Mouse (Mus musculus): ENCODE data around the gene Vezf1. TPM values are rescaled to one million over a fixed set of nuclear protein-coding genes. Genes with fewer than 3 reads are reported as not detected.

The Vezf1 gene
- total RNA-seq, 4 experiments from 2014 or later: 27.9 to 30.8 (median 29.3) TPM

DNA sequence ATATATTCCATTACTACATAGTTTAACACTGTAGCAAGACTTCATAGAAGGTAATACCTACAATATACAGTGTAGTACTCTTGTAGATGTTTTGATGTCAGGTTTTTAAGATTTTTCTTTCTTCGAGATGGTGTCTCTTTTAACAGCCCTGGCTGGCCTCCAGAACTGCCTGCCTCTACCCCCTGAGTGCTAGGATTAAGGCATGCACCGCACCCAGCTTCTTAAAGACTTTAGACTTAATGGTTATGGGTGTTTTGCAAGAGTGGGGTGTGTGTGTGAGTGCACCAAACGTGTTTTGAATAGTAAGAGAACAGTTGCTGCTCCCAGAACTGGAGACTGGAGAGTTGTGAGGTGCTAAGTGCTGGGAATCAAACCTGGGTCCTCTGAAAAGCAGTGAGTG, 14.3 kb upstream of the Vezf1 start:
- no peak for DNase-seq (ENCODE audit: low spot score in 2 of 2)

DNA sequence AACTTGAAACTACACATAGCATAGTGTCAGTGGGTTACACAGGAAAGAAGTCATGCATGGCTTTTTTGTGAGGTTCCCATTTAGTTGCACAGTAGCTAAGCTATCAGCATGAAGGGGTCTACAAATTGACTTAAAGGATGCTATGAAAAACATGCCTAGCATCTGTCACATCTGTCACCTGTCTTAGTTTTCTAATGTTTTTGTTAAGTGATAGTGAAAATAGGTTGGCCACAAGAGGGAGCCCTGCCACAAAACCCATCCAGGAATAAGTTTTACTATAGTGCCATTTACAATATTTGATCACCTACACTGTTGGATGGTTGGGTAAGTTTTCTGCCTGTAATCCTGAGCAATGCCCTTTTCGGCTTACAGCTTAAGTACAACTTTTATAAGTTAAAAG, 13.5 kb upstream of the Vezf1 start:
- DNase-seq (ENCODE audit: low spot score in 2 of 2): no peak

DNA sequence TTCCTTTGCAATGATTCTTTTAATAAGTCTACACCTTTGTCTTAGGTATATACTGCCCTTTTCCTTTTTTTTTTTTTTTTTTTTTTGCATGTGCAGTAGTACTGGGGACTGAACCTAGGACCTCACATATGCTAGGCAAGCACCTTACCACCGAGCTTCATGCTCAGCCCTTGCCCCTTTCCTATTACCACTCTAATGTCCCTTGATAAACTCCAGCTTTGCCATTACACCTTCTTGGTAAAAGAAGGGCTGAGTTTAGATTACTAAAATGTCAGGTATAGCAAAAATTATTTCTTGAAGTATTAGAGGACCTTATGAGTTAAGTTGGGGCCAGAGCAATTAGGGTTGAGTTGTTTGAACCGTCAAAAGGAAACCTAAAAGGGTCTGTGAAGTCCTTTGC, 12.3 kb upstream of the Vezf1 start:
- no peak for DNase-seq (ENCODE audit: low spot score in 2 of 2)

DNA sequence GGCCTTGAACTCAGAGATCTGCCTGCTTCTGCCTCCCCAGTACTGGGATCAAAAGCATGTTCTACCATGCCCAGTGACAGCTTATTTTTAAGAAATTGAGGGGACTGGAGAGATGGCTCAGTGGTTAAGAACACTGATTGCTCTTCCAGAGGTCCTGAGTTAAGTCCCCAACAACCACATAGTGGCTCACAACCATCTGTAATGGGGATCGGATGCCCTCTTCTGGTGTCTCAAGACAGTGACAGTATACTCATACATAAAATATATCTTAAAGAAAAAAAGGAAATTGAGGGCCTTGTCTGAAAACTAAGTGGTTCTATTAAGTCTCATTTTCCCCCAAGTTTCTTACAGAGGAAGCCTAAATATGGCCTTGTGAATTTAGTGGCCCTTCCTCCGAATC, 10.3 kb upstream of the Vezf1 start:
- no peak for DNase-seq (ENCODE audit: low spot score in 2 of 2)

DNA sequence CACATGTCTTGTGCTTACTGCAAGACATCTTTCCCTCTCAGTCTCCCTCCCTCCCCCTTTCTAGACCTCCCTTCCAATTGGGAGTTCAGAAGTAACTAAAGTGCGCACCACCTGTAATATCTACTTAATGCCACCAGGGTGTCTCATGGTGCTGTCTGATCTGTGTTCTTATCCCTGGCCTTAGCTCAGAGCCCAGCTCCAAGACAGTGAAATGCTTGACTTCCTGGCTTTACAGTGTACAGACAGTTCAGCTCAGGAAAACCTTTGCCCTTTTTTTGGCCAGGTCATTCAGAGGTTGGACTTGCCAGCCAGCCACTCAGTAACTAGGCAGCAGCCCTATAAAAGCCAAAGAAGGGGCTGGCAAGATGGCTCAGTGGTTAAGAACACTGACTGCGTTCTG, 8.9 kb upstream of the Vezf1 start:
- DNase-seq (ENCODE audit: low spot score in 2 of 2): no peak

DNA sequence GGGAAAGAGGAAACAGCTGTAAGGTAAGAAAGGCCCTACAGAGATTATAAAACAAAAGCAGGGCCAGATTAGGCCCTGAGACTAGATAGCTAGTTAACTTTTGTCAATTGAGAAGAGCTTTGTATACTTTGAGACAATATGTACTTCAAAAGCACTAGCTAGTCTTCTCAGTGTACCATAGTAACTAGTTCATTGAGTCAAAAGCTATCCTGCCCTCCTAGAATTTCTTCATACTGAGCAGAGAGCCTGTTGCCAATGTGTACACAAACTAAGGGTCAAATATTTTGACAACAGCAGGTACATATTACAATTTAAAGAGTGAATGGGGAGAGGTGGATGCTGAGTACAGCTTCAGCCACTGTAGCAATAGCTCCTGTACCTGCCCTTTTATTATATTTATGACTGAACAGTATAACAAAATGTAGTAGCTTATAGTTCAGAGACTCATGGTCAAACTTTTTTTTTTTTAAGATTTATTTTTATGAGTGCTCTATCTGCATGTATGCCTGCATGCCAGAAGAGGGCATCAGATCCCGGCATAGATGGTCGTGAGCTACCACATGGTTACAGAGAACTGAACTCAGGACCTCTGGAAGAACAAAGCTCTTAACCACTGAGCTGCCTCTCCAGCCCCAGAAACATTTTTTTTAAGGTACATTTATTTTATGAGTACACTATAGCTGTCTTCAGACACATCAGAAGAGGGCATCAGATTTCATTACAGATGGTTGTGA, 6.0 kb upstream of the Vezf1 start:
- DNase-seq (ENCODE audit: low spot score in 2 of 2): no peak

DNA sequence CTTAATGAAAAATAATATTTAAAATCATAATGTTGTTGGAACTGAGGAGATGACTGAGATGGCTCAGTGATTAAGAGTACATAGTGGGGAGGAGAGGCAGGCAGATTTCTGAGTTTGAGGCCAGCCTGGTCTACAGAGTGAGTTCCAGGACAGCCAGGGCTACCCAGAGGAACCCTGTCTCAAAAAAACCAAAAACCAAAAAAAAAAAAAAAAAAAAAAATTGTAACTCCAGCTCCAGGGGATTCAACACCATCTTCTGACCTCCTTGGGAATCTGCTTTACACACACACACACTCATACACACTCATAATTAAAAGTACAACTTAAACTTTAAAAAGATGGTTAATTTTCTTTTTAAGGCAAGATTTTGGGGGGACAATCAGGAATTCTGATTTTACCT, 2.3 kb upstream of the Vezf1 start:
- no peak for DNase-seq (ENCODE audit: low spot score in 2 of 2)

DNA sequence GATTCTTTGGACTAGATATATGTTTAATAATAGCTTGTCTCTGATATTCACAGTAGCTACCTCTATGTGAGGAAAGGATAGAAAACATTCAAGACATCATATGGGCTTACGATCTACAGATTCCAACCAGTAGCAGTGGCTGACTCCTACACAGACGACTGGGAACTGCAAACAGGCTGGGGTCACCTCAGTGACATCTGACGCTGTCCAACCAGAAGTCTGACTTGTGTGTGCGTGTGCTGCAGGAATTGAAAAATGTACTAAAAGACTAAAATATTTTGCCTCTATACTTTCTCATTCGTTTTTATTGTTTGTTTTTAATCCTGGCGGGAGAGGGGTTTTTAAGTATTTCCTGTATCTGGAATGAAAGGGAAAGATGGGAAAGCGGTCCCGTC, 891 bp upstream of the Vezf1 start:
- DNase-seq (ENCODE audit: low spot score in 2 of 2): no peak

DNA sequence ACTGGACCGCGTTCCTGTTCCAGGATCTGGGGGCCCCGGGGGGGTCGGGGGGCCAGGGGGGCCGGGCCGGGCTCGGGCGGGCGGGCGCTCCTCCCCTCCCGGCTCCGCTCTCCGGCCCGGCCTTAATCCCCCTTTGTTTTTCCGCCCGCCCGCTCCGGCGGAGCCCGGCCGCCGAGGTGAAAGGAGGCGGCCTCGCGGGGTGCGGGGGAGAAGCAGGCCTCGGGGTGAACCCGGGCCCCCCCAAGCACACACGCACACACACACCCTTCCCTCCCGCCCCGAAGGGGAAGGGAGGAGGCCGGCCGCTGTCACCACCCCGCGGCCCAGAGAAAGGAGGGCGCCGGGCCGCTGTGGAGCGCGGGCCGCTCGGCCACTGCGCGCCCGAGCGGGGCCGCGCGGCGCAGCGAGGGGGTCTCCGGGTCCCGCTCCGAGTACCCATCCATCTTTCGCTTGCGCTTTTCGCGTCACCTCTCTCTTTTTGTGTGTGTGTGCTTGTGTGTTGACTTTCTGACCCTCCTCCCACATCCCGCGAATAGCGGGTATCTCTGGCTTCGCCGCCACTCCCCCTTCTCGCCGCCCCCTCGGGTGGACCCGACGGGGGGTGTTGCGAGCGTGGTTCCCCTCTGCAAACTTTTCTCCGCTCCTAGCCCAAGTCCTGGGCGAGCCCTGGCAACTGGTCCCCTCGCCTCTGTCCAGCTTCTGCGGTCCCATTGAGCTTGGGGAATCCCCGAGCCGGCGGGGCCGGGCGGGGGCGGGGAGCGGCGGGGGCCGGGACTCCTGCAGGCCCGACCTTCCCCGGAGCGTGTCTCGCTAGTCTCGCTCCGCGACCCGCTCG, 549 bp downstream of the Vezf1 start:
- DNase-seq (ENCODE audit: low spot score in 2 of 2): peak in 1 of 2 experiments; percentile 39

DNA sequence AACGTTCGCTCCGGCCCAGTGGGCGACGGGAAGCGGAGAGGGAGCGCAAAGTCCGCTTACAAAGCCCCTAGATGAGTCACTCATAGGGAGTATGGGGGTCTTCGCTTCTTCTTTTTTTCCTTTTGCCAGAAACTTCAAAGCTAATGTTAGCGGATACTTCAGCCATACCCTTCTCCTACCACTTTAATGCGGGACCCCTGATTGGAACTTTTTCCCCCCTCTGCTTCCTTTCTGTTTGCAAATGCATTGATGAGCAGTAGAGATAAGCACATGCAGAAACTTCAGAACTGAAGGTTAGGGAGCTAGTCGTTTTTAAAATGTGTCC, 1.1 kb downstream of the Vezf1 start:
- no peak for DNase-seq (ENCODE audit: low spot score in 2 of 2)

DNA sequence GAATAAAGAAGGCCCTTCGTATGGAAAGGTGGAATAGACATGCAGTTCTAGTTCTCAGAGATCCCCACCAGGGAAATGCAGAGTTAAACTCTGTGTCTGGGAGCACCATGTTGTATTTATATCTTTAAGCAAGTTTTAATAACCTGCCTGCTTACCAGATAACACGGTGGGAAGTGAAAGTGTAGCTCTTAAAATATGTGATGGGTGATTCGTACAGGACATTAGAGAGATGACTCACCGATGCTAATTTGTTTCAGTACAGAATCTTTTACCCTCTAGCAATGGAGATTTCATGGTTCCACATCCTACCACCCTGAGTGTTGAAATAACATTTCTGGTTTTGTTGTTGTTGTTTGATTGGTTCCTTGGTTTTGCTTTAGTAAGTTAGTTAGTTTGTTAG, 2.3 kb downstream of the Vezf1 start:
- DNase-seq (ENCODE audit: low spot score in 2 of 2): no peak

DNA sequence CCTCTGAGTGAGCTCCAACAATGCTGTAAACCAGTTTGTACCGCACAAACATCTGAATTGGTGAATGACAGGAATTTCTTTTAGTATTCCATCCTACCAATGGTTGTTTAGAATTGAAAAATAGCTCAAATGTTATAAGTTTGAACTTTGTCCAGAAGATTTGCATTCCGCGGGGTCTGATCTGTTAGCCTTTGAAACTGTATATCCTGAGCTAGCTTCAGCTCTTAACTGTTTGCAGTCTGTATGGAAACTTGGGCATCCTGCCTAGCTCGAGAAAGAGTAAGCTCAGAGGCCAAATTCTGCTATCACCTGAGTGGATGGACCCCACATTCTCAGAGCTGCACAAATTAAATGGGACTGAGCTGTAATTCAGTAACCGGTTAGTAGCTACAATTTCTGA, 3.0 kb downstream of the Vezf1 start:
- DNase-seq (ENCODE audit: low spot score in 2 of 2): no peak

DNA sequence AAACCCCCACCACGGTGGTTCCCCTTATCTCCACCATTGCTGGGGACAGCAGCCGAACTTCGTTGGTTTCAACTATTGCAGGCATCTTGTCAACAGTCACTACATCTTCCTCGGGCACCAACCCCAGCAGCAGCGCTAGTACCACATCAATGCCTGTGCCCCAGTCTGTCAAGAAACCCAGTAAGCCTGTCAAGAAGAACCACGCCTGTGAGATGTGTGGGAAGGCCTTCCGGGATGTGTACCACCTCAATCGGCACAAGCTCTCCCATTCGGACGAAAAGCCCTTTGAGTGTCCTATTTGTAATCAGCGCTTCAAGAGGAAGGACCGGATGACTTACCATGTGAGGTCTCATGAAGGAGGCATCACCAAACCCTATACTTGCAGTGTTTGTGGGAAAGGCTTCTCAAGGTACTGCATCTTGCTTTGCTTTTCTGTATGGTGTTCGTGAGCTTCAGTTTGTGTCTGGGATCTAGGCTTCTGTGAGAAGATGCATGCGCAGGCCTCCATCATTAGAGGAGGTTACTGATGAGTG, 5.3 kb downstream of the Vezf1 start:
- no peak for DNase-seq (ENCODE audit: low spot score in 2 of 2)

DNA sequence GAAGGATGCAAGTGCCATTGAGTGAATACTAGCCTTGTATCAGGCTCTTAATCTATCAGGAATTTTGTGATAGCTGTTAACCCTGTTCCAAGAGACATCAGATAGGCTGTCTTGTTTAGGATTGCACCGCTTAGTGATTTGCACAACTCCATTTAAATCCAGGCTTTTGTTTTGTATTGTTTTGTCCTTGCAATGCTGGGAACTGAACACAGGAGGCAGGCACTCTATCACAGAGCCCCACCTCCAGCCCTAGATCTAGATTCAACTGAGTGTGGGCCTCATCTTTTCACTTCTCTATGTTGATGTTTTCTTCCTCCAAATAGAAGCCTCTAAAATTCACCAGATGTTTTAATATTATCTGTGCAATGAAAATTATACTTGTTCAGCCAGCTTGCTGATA, 7.6 kb downstream of the Vezf1 start:
- DNase-seq (ENCODE audit: low spot score in 2 of 2): no peak

DNA sequence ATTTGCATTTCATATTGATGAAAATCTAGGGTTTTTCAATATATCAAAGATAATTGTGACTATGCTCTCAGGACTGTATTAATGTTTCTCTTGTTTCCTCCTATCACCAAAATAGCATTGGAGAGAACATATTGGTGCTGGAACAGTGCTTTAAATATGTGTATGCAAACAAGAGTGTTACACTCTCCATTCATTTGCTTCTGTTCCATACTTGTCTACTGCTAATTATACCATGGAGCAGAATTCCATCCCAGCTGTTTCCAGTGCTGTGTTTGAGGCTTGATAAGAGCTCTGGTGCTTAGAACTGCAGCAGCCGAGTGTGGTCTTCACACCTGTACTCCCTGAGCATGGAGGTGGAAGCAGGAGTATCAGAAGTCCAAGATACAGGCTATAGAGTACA, 8.3 kb downstream of the Vezf1 start:
- no peak for DNase-seq (ENCODE audit: low spot score in 2 of 2)

DNA sequence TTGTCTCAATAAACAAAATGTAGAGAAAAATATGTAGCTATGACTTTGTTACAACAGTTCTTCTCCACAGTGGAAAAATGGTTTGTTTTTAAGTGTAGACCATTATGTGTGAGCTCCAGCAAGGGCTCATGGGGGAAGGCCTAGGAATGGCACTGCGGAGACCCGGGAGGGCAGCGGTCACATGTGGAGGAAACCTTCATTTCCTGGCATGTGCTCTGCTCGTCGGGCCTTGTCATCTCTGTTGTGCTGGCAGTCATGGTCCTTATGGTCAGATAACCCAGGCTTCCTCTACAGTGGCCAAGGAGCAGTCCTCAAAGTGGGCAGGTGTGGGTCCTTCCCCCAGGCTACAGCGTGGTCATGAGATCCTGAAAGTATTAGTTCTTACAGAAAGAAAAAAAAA, 15.6 kb downstream of the Vezf1 start:
- no peak for DNase-seq (ENCODE audit: low spot score in 2 of 2)

DNA sequence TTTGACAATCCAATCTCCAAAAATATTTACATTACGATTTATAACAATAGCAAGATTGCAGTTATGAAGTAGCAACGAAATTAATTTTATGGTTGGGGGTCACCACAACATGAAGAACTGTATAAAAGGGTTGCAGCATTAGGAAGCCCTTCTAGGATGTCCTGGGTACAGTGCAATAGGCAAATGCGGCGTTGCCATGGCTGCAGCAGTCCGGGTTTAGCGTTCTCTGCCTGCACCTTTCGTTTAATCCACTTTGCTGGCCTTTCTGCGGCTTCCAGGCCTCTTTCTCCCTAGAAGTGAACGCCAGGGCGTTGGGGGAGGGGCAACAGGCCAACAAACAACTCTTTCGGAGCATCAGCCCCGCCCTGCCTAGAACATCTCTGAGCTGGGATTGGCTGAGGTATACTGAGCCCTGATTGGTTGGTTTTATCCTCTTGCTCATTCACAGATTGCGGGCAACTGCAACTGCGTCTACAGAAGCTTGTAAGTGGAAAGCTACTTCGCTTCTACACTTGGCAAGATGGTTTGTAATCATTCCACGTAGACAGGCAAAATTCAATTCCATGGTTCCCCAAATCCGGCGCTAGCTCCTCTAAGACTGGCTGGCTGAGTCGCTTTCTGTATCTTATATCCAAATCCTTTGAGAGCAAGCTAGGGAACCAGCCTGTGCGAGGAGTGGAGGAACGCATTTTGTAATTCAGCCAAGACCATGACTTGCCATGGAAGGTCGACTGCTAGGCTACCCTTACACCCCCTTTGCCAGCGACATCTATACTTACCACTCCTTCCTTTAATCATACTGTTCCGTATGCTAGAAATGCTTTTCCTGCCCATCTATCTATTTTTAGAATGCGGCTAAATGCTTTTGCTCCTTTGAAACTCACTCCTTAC, 18.9 kb downstream of the Vezf1 start:
- peak; percentile 65 to 92 for DNase-seq (ENCODE audit: low spot score in 2 of 2)

DNA sequence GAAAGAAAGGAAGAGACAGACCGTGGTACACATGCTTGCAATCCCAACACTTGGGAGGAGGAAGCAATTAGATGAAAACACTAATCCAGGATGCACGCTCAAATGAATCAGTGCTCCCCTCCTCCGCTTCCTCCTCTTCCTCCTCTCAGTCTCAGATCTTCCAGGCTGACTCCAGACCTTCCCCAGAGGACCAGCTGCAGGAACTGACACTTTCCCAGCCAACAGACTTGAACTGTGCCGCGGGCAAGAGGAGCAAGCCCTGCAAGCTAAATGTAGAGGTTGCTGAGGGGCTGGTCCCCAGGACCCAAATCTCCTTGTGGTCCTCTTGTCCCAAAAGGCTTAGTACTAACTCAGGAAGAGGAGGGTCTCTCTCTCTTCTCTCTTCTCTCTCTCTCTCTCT, 21.1 kb downstream of the Vezf1 start:
- DNase-seq (ENCODE audit: low spot score in 2 of 2): no peak

DNA sequence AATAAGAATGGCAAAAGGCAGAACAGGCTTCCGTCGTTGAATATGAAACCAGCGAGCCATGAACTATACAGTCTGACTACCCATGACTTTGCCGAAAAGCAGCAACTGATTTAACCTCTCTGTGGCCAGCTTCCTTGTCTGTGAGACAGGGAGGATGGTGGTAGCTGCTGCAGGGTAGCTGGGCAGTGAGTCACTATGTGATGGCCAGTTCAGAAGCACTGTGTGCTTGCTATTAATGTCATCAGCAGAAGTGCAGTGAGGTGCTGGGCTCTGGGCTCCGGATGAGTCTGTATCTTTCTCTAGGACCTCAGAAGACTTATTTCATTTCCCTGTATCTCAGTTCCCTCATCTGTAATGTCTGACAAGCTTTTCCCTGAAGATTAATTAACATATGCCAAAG, 22.2 kb downstream of the Vezf1 start:
- no peak for DNase-seq (ENCODE audit: low spot score in 2 of 2)

DNA sequence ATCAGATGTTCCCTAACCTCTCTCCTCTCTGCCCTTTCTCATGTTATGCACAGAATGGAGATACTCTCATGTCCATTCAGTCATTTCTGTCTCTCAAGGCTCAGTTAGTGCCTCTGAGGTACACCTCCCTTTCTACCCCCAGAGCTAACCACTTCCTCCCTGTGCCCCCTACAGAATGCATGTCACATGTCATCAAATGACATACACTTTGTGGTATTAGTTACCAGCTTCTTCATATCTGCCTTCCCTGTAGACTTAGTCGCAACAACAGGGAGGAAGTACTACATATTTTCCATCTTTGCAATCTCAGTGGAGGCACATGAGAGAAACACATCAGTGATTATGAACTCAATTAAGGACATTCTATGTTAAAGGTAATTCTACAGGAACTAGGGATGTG, 23.9 kb downstream of the Vezf1 start:
- no peak for DNase-seq (ENCODE audit: low spot score in 2 of 2)

DNA sequence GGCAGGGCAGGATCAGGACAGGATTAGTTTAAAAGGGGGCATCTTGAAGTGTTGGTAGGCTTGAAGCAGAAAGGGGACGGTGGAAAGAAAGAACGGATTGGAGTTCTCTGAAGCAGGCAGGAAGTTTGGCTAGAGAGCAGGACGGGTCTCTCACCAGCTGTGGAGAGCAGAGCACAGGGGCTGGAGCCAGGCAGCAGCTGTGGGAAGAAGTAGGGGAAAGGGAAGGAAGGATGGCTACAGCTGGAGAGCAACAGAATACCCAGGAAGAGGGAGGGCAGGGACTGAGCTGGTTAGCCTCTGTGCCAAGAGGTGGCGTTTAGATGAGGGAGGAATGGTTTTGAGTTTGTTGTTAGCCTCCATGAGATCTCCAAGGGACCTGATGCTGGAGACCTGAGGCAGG, 29.1 kb downstream of the Vezf1 start:
- no peak for DNase-seq (ENCODE audit: low spot score in 2 of 2)

Data from left cerebral cortex, adult 8-10 months (tissue).